Mouse (Mus musculus) intestine, postnatal 0 days (tissue): ENCODE data around the gene Gm20695. TPM values are rescaled to one million over a fixed set of nuclear protein-coding genes. Genes with fewer than 3 reads are reported as not detected.

ENCODE experiments used
- ATAC-seq: fragments of 200-750 bp; cut with Nextera tagmentation; 2 replicates; pipeline ENCODE4 v1.8.0; 2017; ENCODE audit warnings: mild to moderate bottlenecking, moderate TSS enrichment, moderate library complexity
- H3K27ac ChIP-seq: fragments of 300-500 bp; sonication (generic); 2 replicates; pipeline ENCODE4 v1.5.1; 2014; ENCODE audit warnings: mild to moderate bottlenecking, low read depth, low read length, moderate library complexity
- H3K27me3 ChIP-seq: fragments of 300-500 bp; sonication (generic); replicated peaks from 2 replicates; pipeline ENCODE4 v1.6.1; 2014; ENCODE audit warnings: low read length, mixed read lengths; ENCODE audit not compliant: control insufficient read depth, insufficient read depth
- H3K36me3 ChIP-seq: fragments of 300-500 bp; sonication (generic); 2 replicates; pipeline ENCODE4 v1.6.1; 2014; ENCODE audit warnings: mild to moderate bottlenecking, moderate library complexity; ENCODE audit not compliant: control insufficient read depth, insufficient read depth
- H3K4me1 ChIP-seq: fragments of 300-500 bp; sonication (generic); replicated peaks from 2 replicates; pipeline ENCODE4 v1.6.1; 2014; ENCODE audit warnings: antibody characterized with exemption, low read length, mixed read lengths; ENCODE audit not compliant: control insufficient read depth, insufficient read depth
- H3K4me2 ChIP-seq: fragments of 300-500 bp; sonication (generic); replicated peaks from 2 replicates; pipeline ENCODE4 v1.6.1; 2014; ENCODE audit warnings: low read depth, mild to moderate bottlenecking, moderate library complexity
- H3K4me3 ChIP-seq: fragments of 300-500 bp; sonication (generic); 2 replicates; pipeline ENCODE4 v1.5.1; 2014; ENCODE audit warnings: low read depth, low read length
- H3K9ac ChIP-seq: fragments of 300-500 bp; sonication (generic); 2 replicates; pipeline ENCODE4 v1.6.1; 2014; ENCODE audit warnings: mild to moderate bottlenecking, low read depth, low read length
- H3K9me3 ChIP-seq: fragments of 300-500 bp; sonication (generic); 2 replicates; pipeline ENCODE4 v1.6.1; 2016; ENCODE audit warnings: mixed run types; ENCODE audit not compliant: control insufficient read depth
- CTCF ChIP-seq: sonication (generic); IDR thresholded peaks from 2 replicates; pipeline ENCODE4 v1.5.1; 2016; ENCODE audit warnings: low read depth, mild to moderate bottlenecking, control low read depth, antibody characterized with exemption, moderate library complexity
- WGBS: fragments of 180-500 bp; shearing (Covaris S2); extraction: QIAGEN DNeasy Blood & Tissue Kit; methylation state at CpG from one replicate; pipeline ENCODE4 v1.1.7; 2014; 5-methylcytosine and 5-hydroxymethylcytosine counted together
- microRNA-seq: library from miRNA; unstranded; fragments of <30 nt; microRNA quantifications from one replicate; pipeline ENCODE4, GENCODE M21; 2016
- polyA plus RNA-seq: library from polyadenylated mRNA; unstranded; fragments of >200 nt; fragmentation: Nextera tagmentation; extraction: Ambion mirVana; gene quantifications from 2 replicates; pipeline ENCODE4 v1.2.1, GENCODE M21; 2015

Gene Gm20695
- polyA plus RNA-seq, 1 experiment from 2014 or later, result 0.72 TPM

- Histone ChIP-seq H3K27me3 (no peaks in the 10 kb centered on the region), H3K36me3 (no peaks in the 10 kb centered on the region), H3K4me2 (no peak overlapping the region), H3K27ac (no peak overlapping the region; the same call in 1 of the 2 replicates), H3K9me3 (no peaks in the 10 kb centered on the region), H3K4me3 (no peak overlapping the region), H3K4me1 (no peaks in the 10 kb centered on the region; the same call in 1 of the 2 replicates), H3K9ac (no peak overlapping the region)
- WGBS, result 64% methylated on average over 3 of the region's 3 CpGs
- peak; percentile 92 for ATAC-seq
- TF ChIP-seq CTCF, result no peak
Measured at GRCm38 (mm10) chr16:3965534-3965933, 81.1 kb downstream of the Gm20695 start.

Small RNAs within 50 kb of the gene (microRNA-seq; reads per million reads assigned to microRNA genes)
- not detected for gene Gm23493

Other genes starting within 250 kb of the Gm20695 start
- 0.12 and 0.18 TPM in 2 replicates for gene Mefv, start 166.6 kb upstream of the Gm20695 start, polyA plus RNA-seq
- 14.7 and 16.3 TPM in 2 replicates for gene Zfp263, start 140.6 kb upstream of the Gm20695 start, polyA plus RNA-seq
- gene Olfr15, start 53.8 kb upstream of the Gm20695 start, polyA plus RNA-seq, result not detected in 2 replicates
- gene Zfp174, start 37.4 kb upstream of the Gm20695 start, polyA plus RNA-seq, result 0.35 and 0.44 TPM in 2 replicates
- gene Naa60, start 12.3 kb upstream of the Gm20695 start, polyA plus RNA-seq, result 34.0 and 35.4 TPM in 2 replicates
- 2.2 and 2.7 TPM in 2 replicates for gene Zfp597, start 87 bp upstream of the Gm20695 start, polyA plus RNA-seq
- gene 1700037C18Rik, start 24.0 kb downstream of the Gm20695 start, polyA plus RNA-seq, result 5.5 and 6.4 TPM in 2 replicates
- 9.1 and 9.2 TPM in 2 replicates for gene Cluap1, start 24.2 kb downstream of the Gm20695 start, polyA plus RNA-seq
- 0.46 and 0.50 TPM in 2 replicates for gene Nlrc3, start 92.0 kb downstream of the Gm20695 start, polyA plus RNA-seq
- gene Slx4, start 119.1 kb downstream of the Gm20695 start, polyA plus RNA-seq, result 5.6 and 6.0 TPM in 2 replicates
- 8.0 and 8.9 TPM in 2 replicates for gene Dnase1, start 152.3 kb downstream of the Gm20695 start, polyA plus RNA-seq
- 33.9 and 35.3 TPM in 2 replicates for gene Trap1, start 193.2 kb downstream of the Gm20695 start, polyA plus RNA-seq